Mouse (Mus musculus) inflammation-experienced regulatory T-cells, adult 6 months (primary cell): ENCODE measurements around the gene Itpkc. TPM values are rescaled to one million over a fixed set of nuclear protein-coding genes. Genes with fewer than 3 reads are reported as not detected.
A peak's percentile ranks its signal among the peaks of the same experiment; 100 is the strongest.

Source experiments
- ATAC-seq: one replicate; pipeline ENCODE4 v1.8.0; 2017
- polyA plus RNA-seq, 3 experiments: library from polyadenylated mRNA; unstranded; fragments of 100-300 nt; shearing (Covaris generic); gene quantifications; one replicate each; pipeline ENCODE4 v1.2.1; 2017

Gene Itpkc
- polyA plus RNA-seq, 3 experiments from 2014 or later: 0.49 to 0.83 (median 0.58) TPM

DNA sequence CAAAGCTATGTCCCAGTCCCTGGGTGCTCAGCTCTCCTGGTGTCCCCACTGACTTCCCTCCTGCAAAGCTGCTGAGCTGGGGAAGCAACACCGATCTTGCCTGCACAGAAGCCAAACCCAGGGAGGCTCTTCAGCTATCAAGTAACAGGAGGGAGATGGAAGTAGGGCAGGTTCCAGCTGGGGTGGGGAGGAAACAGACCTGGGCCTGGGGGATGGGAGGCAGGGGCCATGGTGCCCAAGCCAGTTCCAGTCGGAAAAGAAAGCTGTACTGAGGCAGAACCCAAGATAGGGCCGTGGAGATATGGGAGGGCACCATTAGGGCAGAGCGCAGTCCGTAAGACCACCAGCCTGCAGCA, 65.0 kb downstream of the Itpkc start:
- ATAC-seq: no peak

DNA sequence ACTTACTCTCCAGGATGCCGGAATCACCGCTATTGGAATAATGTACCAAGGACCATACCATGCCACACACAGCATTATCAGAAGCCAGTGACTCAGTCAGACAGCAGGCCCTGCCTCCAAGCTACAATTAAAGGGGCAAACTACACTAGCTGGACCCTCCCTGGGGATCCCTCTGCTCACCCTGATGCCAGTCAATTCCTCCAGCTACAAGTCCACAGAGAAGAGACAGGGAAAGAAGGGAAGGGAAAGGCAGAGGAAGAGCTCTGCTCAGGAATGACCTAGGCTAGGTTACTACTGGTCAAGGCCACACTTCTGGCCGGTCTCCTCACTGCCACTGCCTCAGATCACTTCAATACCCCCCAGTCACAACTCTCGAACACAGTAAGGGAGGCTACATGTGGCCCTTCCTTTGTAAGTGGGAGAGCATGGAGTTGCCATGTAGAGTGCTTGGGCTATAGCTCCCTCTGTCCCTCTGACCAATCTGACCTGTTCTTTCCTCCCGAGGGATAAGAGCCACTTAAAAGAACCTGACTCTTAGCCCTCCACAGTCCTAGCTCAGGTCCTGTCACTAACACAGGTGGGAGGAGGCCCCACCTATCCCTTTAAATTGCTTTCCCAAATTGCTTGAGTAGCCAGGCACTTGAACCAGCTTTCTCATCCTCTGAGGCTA, 65.5 kb downstream of the Itpkc start:
- ATAC-seq: no peak

DNA sequence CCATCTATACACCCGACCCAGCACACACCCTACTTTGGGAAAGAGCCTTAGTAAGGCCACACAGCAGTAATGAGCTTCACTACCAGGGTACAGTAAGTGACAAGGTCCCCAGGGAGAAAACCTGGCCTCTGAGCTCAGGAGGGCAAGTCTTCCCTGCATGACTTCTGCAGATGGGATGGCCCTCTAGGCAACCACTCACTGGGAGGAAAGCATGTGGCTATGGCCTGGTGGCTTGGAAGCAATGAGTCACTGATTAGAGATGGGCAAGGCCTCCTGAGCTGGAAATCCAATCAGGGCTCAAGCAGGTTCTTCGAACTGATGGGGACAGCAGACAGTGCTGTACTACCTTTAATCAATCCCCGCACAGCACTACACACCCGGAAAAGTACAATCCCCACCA, 66.7 kb downstream of the Itpkc start:
- no peak for ATAC-seq

DNA sequence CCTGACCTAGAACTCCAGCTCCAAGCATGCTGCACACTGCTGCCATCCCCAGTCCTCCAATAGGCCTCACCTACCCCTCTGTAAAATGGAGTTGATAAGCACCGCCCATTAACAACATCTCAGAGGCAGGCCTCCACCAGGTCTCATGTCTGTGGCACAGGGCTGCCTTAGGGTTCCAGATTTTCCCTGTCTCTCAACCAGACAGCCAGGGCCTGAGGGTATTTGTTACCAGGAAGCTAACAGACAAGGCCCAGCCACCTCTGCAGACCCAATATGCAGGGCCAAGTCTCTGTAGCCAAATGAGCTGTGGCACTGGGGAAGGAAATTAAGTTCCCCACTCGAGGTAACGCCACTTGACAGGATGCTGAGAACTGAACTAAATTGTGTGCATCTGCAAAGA, 67.5 kb downstream of the Itpkc start:
- no peak for ATAC-seq

DNA sequence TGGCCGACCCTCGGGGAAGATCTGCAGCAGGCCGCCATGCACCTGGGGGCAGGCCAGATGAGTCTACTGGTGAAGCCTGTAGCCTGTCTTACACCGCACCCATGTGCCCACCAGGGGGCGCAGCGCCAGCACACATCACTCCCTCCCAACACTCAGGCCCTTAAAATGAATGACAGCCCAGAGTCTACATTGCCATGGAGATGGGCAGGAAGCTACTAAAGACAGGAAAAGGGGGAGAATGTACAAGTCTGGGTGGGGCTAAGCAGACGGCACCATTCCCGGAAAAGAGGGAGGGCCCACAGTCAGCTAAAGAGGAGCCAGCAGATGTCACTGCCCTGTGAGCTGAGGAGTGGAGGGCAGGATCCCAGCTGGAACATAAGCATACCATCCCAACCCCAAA, 68.6 kb downstream of the Itpkc start:
- ATAC-seq: peak; percentile 95

DNA sequence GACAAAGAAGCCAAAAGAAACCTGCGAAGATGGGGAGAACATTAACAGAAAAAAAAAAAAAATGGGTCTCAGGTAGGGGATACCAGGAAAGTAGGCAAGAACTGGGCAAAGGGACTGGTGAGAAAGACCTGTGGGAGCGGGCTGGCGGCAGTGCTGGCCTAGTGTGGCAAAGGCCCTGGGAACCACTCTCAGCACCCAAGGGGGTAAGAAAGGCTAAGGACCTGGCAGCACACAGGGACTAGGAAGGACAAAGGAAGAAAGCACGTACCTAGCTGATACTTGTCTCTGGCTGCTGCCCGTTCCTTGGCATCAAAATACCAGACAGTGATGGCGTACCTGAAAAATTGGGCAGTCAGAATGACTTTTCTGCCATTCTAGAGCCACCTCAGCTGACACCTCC, 69.2 kb downstream of the Itpkc start:
- no peak for ATAC-seq

DNA sequence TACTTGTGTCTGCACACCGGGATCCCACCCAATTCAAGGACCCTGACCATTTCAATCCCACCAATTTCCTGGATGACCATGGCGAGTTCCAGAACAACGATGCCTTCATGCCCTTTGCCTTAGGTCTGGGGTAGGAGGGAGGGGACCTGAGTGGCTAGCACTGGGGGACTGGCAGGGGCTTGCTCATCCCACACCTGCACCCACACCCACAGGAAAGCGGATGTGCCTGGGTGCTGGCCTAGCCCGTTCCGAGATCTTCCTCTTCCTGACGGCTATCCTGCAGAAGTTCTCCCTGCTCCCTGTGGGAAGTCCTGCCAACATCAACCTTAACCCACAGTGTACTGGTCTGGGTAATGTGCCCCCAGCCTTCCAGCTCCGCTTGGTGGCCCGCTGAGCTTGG, 70.3 kb downstream of the Itpkc start:
- ATAC-seq: no peak

Other genes with a start within 250 kb of the Itpkc start
- not detected for gene Cyp2a12, start 199.6 kb downstream of the Itpkc start, polyA plus RNA-seq
- gene Cyp2f2, start 108.8 kb downstream of the Itpkc start, polyA plus RNA-seq: not detected
- under 1 TPM in 2 of 3 experiments, not detected in 1; 0.24 to 0.59 TPM for gene Cyp2t4, start 74.9 kb downstream of the Itpkc start, polyA plus RNA-seq
- gene Egln2, start 61.9 kb downstream of the Itpkc start, polyA plus RNA-seq: 10 to 100 TPM; 12.0 to 14.1 (median 13.9) TPM
- 100 to 1,000 TPM; 130 to 162 (median 146) TPM for gene Rab4b, start 49.8 kb downstream of the Itpkc start, polyA plus RNA-seq
- not detected for gene Gm21983, start 47.6 kb downstream of the Itpkc start, polyA plus RNA-seq
- gene Mia, start 47.5 kb downstream of the Itpkc start, polyA plus RNA-seq: not detected
- 1 to 10 TPM; 2.2 to 5.9 (median 5.2) TPM for gene BC024978, start 32.9 kb downstream of the Itpkc start, polyA plus RNA-seq
- gene Snrpa, start 32.4 kb downstream of the Itpkc start, polyA plus RNA-seq: 10 to 100 TPM; 63.4 to 96.0 (median 77.8) TPM
- 10 to 100 TPM in 2 of 3 experiments, 1 to 10 TPM in 1; 9.5 to 14.0 (median 10.9) TPM for gene Coq8b, start 4.4 kb upstream of the Itpkc start, polyA plus RNA-seq
- under 1 TPM; 0.15 to 0.38 (median 0.15) TPM for gene Numbl, start 29.8 kb upstream of the Itpkc start, polyA plus RNA-seq
- gene Ltbp4, start 109.0 kb upstream of the Itpkc start, polyA plus RNA-seq: 1 to 10 TPM in 1 of 3 experiments, under 1 TPM in 2; 0.45 to 1.2 (median 0.50) TPM
- 10 to 100 TPM; 46.9 to 59.2 (median 50.1) TPM for gene Shkbp1, start 127.4 kb upstream of the Itpkc start, polyA plus RNA-seq
- 1 to 10 TPM in 1 of 3 experiments, not detected in 2; 4.0 TPM for gene Gm20479, start 128.8 kb upstream of the Itpkc start, polyA plus RNA-seq
- gene Sptbn4, start 219.0 kb upstream of the Itpkc start, polyA plus RNA-seq: under 1 TPM; 0.12 to 0.23 (median 0.13) TPM
- 10 to 100 TPM in 2 of 3 experiments, 1 to 10 TPM in 1; 6.0 to 21.7 (median 17.0) TPM for gene Blvrb, start 219.3 kb upstream of the Itpkc start, polyA plus RNA-seq
- 10 to 100 TPM; 37.6 to 53.5 (median 42.6) TPM for gene Sertad3, start 245.1 kb upstream of the Itpkc start, polyA plus RNA-seq